Mouse (Mus musculus) kidney, adult 8-10 months (tissue): ENCODE data around the gene H2-D1.
"Not testable (repeated sequence)": the region's sequence is repeated elsewhere in the genome, so short reads cannot be mapped to it uniquely, and the experiment has no call there.

Experiments
- DNase-seq, 2 experiments: peaks; one replicate each; pipeline ENCODE4 v3.0.0; 2022

The H2-D1 gene

GRCm38 (mm10) chr17:35262664-35263522 is at the start of gene H2-D1:
Gene H2-D1, plus strand, starts transcription at chr17:35262730.
- DNase-seq, result peak; percentile 96 to 98

- no peak for DNase-seq
Observed at GRCm38 (mm10) chr17:35213071-35213470, 49.5 kb upstream of the H2-D1 start.

DNA sequence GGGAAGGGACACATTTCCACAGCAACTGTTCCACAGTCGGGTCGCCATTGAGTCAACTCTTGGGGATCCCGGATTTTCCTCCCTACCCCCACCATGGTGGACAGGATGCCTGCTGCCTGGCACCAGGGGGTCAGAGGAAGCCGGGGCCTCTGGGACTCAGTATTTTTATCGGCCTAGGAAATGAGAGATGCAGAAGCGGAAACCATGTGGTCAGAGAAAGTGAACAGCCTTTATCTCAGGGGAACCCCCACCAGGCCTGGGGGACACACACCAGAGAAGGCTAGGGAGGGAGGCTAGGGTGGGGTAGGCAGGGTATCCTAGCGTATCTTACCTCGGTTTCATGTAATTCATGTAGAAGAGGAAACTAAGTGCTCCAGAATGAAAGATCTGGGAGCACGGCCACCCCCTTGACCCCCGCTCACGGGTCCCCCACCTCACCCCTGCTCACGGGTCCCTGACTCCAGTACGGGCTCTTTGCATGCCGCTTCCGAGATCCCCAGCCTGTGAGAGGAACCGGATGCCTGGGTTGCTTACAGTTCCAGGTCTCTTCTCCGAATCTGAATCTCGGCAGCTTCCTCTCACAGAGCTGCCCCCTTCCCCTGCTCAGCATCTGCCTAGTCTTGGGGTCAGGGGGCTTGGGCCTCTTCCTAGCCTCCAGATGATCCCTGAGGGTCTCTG is 43.9 kb upstream of the H2-D1 start:
- DNase-seq, result peak; percentile 42 to 47

- no peak for DNase-seq
Observed at GRCm38 (mm10) chr17:35219601-35220041, 42.9 kb upstream of the H2-D1 start.

DNA sequence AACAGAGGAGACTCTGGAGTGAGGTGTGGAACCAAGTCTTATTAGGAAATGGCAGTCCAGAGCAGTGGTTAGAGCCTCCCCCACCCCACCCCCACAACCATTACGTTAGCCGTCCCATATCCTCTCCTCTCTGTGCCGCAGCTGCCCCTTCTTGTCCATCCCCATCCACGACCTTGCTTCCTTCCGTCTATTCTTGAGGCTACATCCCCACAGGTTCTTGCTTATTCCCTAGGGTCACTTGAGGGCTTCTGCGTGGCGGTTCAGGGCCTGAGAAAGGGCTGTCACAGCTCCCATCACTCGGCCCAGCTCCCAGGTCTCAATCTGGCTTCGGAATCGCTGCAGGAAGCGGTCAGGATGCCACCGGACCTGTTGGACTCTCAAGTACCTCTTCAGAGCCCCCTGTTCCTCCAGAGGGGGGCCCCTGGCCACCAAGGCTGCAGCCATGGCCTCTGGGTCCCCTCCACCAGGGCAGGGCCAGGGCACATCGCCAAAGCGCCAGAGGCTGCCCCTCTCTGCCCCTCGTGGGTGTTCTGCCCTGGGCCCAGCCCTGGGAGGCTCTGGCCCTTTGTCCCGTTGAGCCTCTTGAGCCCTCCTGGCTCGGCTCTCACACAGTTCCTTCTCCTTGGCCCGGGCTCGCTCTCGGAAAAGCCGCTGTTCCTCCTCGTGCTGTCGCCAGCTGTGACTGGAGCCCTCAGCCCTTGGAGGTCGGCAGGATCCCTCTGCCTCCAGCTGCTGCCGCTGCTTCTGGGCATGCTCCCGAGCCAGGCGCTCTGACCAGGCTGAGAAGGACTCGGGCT is 42.2 kb upstream of the H2-D1 start, which contains the start of gene Gm16181:
Gene Gm16181 (plus strand): TSS at position 679 of the 797 bp plus-strand sequence.
- no peak for DNase-seq

- no peak for DNase-seq
Observed at GRCm38 (mm10) chr17:35222299-35222698, 40.2 kb upstream of the H2-D1 start.

DNA sequence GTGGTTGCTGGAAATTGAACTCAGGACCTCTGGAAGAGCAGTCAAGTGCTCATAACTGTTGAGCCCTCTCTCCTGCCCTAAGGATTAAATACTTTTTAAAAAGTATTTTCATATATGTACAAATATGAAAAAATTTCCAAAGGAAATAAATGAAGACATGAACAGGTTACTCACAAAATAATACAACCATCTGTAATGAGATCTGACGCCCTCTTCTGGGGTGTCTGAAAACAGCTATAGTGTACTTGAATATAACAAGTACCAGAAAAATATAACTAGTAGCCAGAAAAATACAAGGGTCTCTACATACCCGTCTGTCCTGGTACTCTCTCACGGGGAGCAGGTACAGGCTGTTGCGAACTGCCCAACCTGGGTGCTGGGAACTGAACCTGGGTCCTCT is 37.9 kb upstream of the H2-D1 start:
- DNase-seq, result no peak

DNA sequence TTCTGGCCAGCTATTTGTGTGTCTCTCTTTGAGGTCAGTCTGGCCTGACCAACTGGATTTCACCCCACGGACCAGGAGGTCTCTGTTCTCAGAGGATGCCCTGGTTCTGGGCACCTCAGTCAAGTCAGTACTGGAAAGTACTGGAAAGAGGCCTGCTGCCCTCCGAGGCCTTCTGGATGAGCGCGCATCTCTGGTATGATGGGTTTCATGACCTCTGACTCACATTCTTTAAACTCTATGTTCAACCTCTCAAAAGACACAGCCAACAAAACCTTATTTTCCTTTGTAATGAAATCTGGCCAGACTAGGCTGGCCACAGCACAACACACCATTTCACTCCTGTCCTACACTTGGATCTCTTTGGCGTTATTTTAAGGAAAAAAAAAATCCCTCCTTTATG is 37.1 kb upstream of the H2-D1 start:
- no peak for DNase-seq

- no peak for DNase-seq
Observed at GRCm38 (mm10) chr17:35226561-35227046, 35.9 kb upstream of the H2-D1 start.

DNA sequence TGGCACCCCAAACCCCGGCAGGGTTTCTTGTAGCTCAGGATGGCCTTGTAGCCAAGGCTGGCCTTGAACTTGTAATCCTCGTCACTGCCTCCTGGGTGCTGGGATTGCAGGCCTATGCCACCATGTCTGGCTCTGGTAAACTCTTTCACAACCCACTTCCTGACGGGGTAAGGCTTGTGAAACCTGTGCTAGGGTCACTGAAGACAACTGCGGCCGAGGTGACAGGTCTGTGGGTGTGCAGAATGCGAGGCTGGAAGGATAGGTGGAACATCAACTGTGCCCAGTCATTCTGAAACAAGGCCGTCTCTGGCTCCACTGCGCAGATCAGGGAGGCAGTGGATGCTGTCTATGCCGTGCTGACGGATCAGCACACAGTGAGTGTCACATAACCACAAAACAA is 31.5 kb upstream of the H2-D1 start:
- no peak for DNase-seq

- DNase-seq, result peak in 1 of 2 experiments; percentile 88
Observed at GRCm38 (mm10) chr17:35232043-35232442, 30.5 kb upstream of the H2-D1 start.

- no peak for DNase-seq
Observed at GRCm38 (mm10) chr17:35232659-35233058, 29.9 kb upstream of the H2-D1 start.

- no peak for DNase-seq
Observed at GRCm38 (mm10) chr17:35233114-35233980, 29.2 kb upstream of the H2-D1 start, which contains the start of gene Atp6v1g2. Gene Atp6v1g2, plus strand, starts transcription at chr17:35233660.

DNA sequence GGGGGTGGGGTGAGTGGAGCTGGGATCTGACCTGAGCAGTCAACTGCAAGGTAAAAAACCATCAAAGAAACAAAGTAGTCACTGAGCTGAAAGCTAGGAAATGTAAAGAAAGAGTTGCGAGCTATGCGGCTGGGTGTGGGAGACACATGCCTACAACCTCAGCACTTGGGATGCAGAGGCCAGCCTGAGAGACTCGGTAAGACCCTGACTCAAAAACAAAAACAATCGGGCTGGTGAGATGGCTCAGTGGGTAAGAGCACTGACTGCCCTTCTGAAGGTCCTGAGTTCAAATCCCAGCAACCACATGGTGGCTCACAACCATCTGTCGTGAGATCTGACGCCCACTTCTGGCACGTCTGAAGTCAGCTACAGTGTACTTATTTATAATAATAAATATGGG is 28.4 kb upstream of the H2-D1 start:
- DNase-seq, result not testable (repeated sequence)

DNA sequence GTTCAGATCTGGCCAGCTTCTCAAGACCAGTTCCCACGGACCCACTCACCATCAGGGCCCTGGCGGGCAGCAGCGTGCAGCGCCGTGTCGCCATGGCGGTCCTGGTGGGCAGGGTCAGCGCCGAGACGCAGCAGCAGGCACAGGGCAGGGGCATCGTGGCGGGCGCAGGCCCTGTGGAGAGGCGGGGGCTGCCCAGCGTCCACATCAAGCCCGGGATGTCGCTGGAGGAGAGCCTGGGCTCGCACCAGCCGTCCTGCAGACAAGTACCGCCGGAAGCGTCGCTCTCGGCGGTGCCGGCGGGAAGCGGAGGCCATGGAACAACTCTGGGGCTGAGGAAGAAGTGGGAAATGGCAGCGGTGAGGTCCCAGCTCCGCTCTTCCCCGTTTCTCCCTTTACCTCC is 27.6 kb upstream of the H2-D1 start:
- DNase-seq, result no peak

GRCm38 (mm10) chr17:35235614-35236389 is 26.7 kb upstream of the H2-D1 start, which contains the start of gene Nfkbil1:
Gene Nfkbil1, minus strand, starts transcription at chr17:35235792.
- DNase-seq, result peak; percentile 91 to 92

- DNase-seq, result peak; percentile 92 to 98
Observed at GRCm38 (mm10) chr17:35236390-35236746, 26.2 kb upstream of the H2-D1 start.

GRCm38 (mm10) chr17:35236996-35237395 is 25.5 kb upstream of the H2-D1 start:
- DNase-seq, result no peak

GRCm38 (mm10) chr17:35237504-35237903 is 25.0 kb upstream of the H2-D1 start:
- DNase-seq, result no peak

- no peak for DNase-seq
Observed at GRCm38 (mm10) chr17:35239700-35240099, 22.8 kb upstream of the H2-D1 start.
